Mouse (Mus musculus): ENCODE results near the gene Xrcc3. TPM values are rescaled to one million over a fixed set of nuclear protein-coding genes. Genes with fewer than 3 reads are reported as not detected.

The Xrcc3 gene
- polyA plus RNA-seq, 1 experiment from 2014 or later = 7.5 TPM

DNA sequence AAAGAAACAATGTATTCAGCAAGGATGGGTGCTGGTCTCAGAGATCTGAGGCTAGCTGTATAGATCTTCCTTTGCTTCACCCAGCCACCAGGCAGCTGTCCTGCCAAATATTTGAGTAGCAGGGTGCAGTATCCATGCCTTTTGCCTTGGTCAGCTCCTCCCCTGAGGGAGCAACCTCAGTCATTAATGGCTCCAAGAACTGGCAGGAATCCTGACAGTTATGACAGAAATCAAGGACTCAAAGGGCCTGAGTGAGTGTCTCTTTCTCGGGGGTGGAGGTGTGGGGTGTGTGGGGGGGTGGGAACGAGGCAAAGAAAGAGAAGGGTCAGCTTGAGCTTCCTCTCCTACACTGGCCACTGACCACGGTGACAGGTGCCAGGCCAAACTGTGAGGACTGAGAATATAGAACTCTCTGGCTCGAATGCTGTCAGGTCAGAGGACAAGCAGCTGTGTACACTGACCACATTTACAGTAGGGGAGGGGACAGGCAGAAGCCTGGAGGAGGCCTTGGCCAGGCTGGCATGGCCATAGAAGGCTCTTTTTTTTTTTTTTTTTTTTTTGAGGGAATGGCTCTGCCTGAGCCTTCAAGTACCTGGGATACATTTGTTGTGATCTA lies 57.5 kb downstream of the Xrcc3 start:
- ATAC-seq (ENCODE audit: low FRiP score, low read depth) = no peak
- Histone ChIP-seq H3K9me3 (no peaks in the 10 kb centered on the region), H3K36me3 (no peaks in the 10 kb centered on the region), H3K4me3 (no peak overlapping the region), H3K4me1 (peaks cover 28% of the 10 kb centered on the region), H3K27me3 (replicated peaks) (no peaks in the 10 kb centered on the region), H3K4me2 (replicated peaks) (no peak overlapping the region), H3K27ac (no peak overlapping the region), H3K9ac (no peak overlapping the region)
- 61% methylated on average over 4 of the region's 4 CpGs for WGBS

- Histone ChIP-seq H3K27ac (no peak overlapping the region), H3K4me2 (replicated peaks) (no peak overlapping the region), H3K4me3 (no peak overlapping the region), H3K27me3 (replicated peaks) (no peaks in the 10 kb centered on the region), H3K36me3 (no peaks in the 10 kb centered on the region), H3K4me1 (peaks cover 19% of the 10 kb centered on the region), H3K9ac (no peak overlapping the region), H3K9me3 (no peaks in the 10 kb centered on the region)
- no peak for ATAC-seq (ENCODE audit: low FRiP score, low read depth)
- WGBS = 65% methylated on average over 2 of the region's 2 CpGs
Observed at GRCm38 (mm10) chr12:111755231-111755630, 58.4 kb downstream of the Xrcc3 start.

DNA sequence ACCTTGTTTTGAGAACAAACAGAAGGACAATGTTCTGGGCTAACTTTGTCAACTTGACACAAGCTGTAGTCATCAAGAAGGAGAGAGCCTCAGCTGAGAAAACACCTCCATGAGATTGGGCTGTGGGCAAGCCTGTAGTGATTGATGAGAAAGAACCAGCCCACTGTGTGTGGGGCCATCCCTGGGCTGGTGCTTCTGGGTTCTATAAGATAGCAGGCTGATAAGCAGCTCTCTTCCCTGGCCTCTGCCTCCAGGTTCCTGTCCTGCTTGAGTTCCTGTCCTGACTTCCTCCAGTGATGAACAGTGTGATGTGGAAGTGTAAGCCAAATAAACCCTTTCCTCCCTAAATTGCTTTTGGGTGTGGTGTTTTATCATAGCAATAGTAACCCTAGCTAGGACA lies 59.0 kb downstream of the Xrcc3 start:
- Histone ChIP-seq H3K4me2 (replicated peaks) (no peak overlapping the region), H3K36me3 (no peaks in the 10 kb centered on the region)
- no peak for ATAC-seq (ENCODE audit: low FRiP score, low read depth)

GRCm38 (mm10) chr12:111753347-111753746 lies 60.3 kb downstream of the Xrcc3 start:
- WGBS = 71% methylated on average over 9 of the region's 9 CpGs
- Histone ChIP-seq H3K27ac (no peak overlapping the region), H3K9me3 (no peaks in the 10 kb centered on the region), H3K4me1 (peaks cover 10% of the 10 kb centered on the region), H3K4me3 (no peak overlapping the region), H3K36me3 (no peaks in the 10 kb centered on the region), H3K9ac (no peak overlapping the region), H3K27me3 (replicated peaks) (no peaks in the 10 kb centered on the region), H3K4me2 (replicated peaks) (no peak overlapping the region)
- no peak for ATAC-seq (ENCODE audit: low FRiP score, low read depth)

More for the DNA sequence above, 59.0 kb downstream of the Xrcc3 start:
- Histone ChIP-seq H3K4me3 (no peak overlapping the region), H3K9me3 (no peaks in the 10 kb centered on the region), H3K27ac (no peak overlapping the region), H3K4me1 (peaks cover 14% of the 10 kb centered on the region), H3K9ac (no peak overlapping the region), H3K27me3 (replicated peaks) (no peaks in the 10 kb centered on the region)

Other genes with a start within 250 kb of the Xrcc3 start
- 84.3 and 88.3 TPM in 2 replicates for gene Mark3, start 239.3 kb downstream of the Xrcc3 start, polyA plus RNA-seq (2016; fragmentation: Nextera tagmentation; extraction: Ambion mirVana)
- 2,325 and 2,426 TPM in 2 replicates for gene Ckb, start 141.5 kb downstream of the Xrcc3 start, polyA plus RNA-seq (2016; fragmentation: Nextera tagmentation; extraction: Ambion mirVana)
- gene Trmt61a, start 135.8 kb downstream of the Xrcc3 start, polyA plus RNA-seq (2016; fragmentation: Nextera tagmentation; extraction: Ambion mirVana) = 12.0 and 12.1 TPM in 2 replicates
- 60.1 and 61.8 TPM in 2 replicates for gene Bag5, start 100.6 kb downstream of the Xrcc3 start, polyA plus RNA-seq (2016; fragmentation: Nextera tagmentation; extraction: Ambion mirVana)
- gene Apopt1, start 100.6 kb downstream of the Xrcc3 start, polyA plus RNA-seq (2016; fragmentation: Nextera tagmentation; extraction: Ambion mirVana) = 54.6 and 57.3 TPM in 2 replicates
- gene Klc1, start 55.0 kb downstream of the Xrcc3 start, polyA plus RNA-seq (2016; fragmentation: Nextera tagmentation; extraction: Ambion mirVana) = 481 and 504 TPM in 2 replicates
- 48.8 and 50.9 TPM in 2 replicates for gene Zfyve21, start 297 bp upstream of the Xrcc3 start, polyA plus RNA-seq (2016; fragmentation: Nextera tagmentation; extraction: Ambion mirVana)
- gene Ppp1r13b, start 94.2 kb upstream of the Xrcc3 start, polyA plus RNA-seq (2016; fragmentation: Nextera tagmentation; extraction: Ambion mirVana) = 17.7 and 18.3 TPM in 2 replicates
- gene Atp5mpl, start 153.1 kb upstream of the Xrcc3 start, polyA plus RNA-seq (2016; fragmentation: Nextera tagmentation; extraction: Ambion mirVana) = 637 and 665 TPM in 2 replicates
- gene Tdrd9, start 157.7 kb upstream of the Xrcc3 start, polyA plus RNA-seq (2016; fragmentation: Nextera tagmentation; extraction: Ambion mirVana) = 0.65 and 0.75 TPM in 2 replicates
- gene Rd3l, start 167.4 kb upstream of the Xrcc3 start, polyA plus RNA-seq (2016; fragmentation: Nextera tagmentation; extraction: Ambion mirVana) = not detected in 2 replicates

All from neural tube, embryonic 12.5 days (tissue).